Mouse (Mus musculus): ENCODE results near the gene Tspan17.

The Tspan17 gene

GRCm38 (mm10) chr13:54788740-54789560 is at the start of gene Tspan17:
Tspan17 (plus strand) TSS chr13:54789377.
- peak; percentile 79 for DNase-seq (ENCODE audit: low spot score)

- no peak for DNase-seq (ENCODE audit: low spot score)
Observed at GRCm38 (mm10) chr13:54746110-54746509, 43.1 kb upstream of the Tspan17 start.

GRCm38 (mm10) chr13:54746896-54747295 is 42.3 kb upstream of the Tspan17 start:
- no peak for DNase-seq (ENCODE audit: low spot score)

- DNase-seq (ENCODE audit: low spot score) = no peak
Observed at GRCm38 (mm10) chr13:54748190-54748589, 41.0 kb upstream of the Tspan17 start.

GRCm38 (mm10) chr13:54748721-54749060 is 40.5 kb upstream of the Tspan17 start:
- no peak for DNase-seq (ENCODE audit: low spot score)

GRCm38 (mm10) chr13:54749061-54749863 is 39.9 kb upstream of the Tspan17 start:
- no peak for DNase-seq (ENCODE audit: low spot score)

- no peak for DNase-seq (ENCODE audit: low spot score)
Observed at GRCm38 (mm10) chr13:54749864-54750411, 39.2 kb upstream of the Tspan17 start, which contains the start of gene Gprin1. Gprin1 (minus strand) TSS chr13:54749874.

GRCm38 (mm10) chr13:54750699-54751098 is 38.5 kb upstream of the Tspan17 start:
- DNase-seq (ENCODE audit: low spot score) = no peak

GRCm38 (mm10) chr13:54752656-54753055 is 36.5 kb upstream of the Tspan17 start:
- DNase-seq (ENCODE audit: low spot score) = no peak

GRCm38 (mm10) chr13:54753733-54754132 is 35.4 kb upstream of the Tspan17 start:
- no peak for DNase-seq (ENCODE audit: low spot score)

GRCm38 (mm10) chr13:54754169-54755080 is 34.8 kb upstream of the Tspan17 start:
- DNase-seq (ENCODE audit: low spot score) = no peak

- no peak for DNase-seq (ENCODE audit: low spot score)
Observed at GRCm38 (mm10) chr13:54755201-54755830, 33.9 kb upstream of the Tspan17 start.

- no peak for DNase-seq (ENCODE audit: low spot score)
Observed at GRCm38 (mm10) chr13:54756156-54756712, 32.9 kb upstream of the Tspan17 start.

- DNase-seq (ENCODE audit: low spot score) = no peak
Observed at GRCm38 (mm10) chr13:54757093-54757830, 31.9 kb upstream of the Tspan17 start.

GRCm38 (mm10) chr13:54758045-54758755 is 31.0 kb upstream of the Tspan17 start:
- peak; percentile 43 for DNase-seq (ENCODE audit: low spot score)

GRCm38 (mm10) chr13:54758756-54759470 is 30.3 kb upstream of the Tspan17 start:
- no peak for DNase-seq (ENCODE audit: low spot score)

GRCm38 (mm10) chr13:54759496-54759895 is 29.7 kb upstream of the Tspan17 start:
- no peak for DNase-seq (ENCODE audit: low spot score)

- no peak for DNase-seq (ENCODE audit: low spot score)
Observed at GRCm38 (mm10) chr13:54760164-54760795, 28.9 kb upstream of the Tspan17 start.

Measured in T-cell, adult 2 months (primary cell).